Mouse (Mus musculus) hematopoietic stem cell, adult 5-6 weeks (primary cell): ENCODE data around the gene Itgb1. TPM values are rescaled to one million over a fixed set of nuclear protein-coding genes. Genes with fewer than 3 reads are reported as not detected.

ENCODE experiments used
- ATAC-seq, 2 experiments: fragments of 125-278 bp in 1 of 2; replicated peaks in 1 of 2; 2 replicates each; pipeline ENCODE4 v1.8.0; 2016 to 2017; ENCODE audit warnings: inconsistent platforms in 2 of 2, mild to moderate bottlenecking in 2 of 2, moderate number of reproducible peaks in 2 of 2, low read depth in 1 of 2, moderate TSS enrichment in 1 of 2; ENCODE audit not compliant: low FRiP score in 2 of 2, poor library complexity in 2 of 2, severe bottlenecking in 2 of 2, insufficient read depth in 1 of 2, low TSS enrichment in 1 of 2
- total RNA-seq: library from RNA; stranded (forward); fragments of 172-1452, 232-1000 nt; gene quantifications from 2 replicates; pipeline ENCODE4 v1.2.3, GENCODE M21; 2017

Itgb1 gene
- 189 and 191 TPM in 2 replicates for total RNA-seq

GRCm38 (mm10) chr8:128685507-128686428, at the start of gene Itgb1:
Gene Itgb1 (plus strand): TSS chr8:128685654.
- ATAC-seq, result peak; percentile 65 to 70

GRCm38 (mm10) chr8:128643104-128643503, 42.4 kb upstream of the Itgb1 start:
- no peak for ATAC-seq

GRCm38 (mm10) chr8:128645452-128645851, 40.0 kb upstream of the Itgb1 start:
- no peak for ATAC-seq

- ATAC-seq, result no peak
Measured at GRCm38 (mm10) chr8:128646456-128646855, 39.0 kb upstream of the Itgb1 start.

GRCm38 (mm10) chr8:128648071-128648470, 37.4 kb upstream of the Itgb1 start:
- ATAC-seq, result no peak

GRCm38 (mm10) chr8:128650331-128650855, 35.1 kb upstream of the Itgb1 start:
- no peak for ATAC-seq

- ATAC-seq, result 0 out of 4 replicates have a peak, but pooled peaks of 1 of the 2 experiments have one; percentile 18
Measured at GRCm38 (mm10) chr8:128652399-128653109, 32.9 kb upstream of the Itgb1 start.

- ATAC-seq, result no peak
Measured at GRCm38 (mm10) chr8:128653642-128654364, 31.7 kb upstream of the Itgb1 start.

- ATAC-seq, result peak; percentile 88
Measured at GRCm38 (mm10) chr8:128654365-128655099, 30.9 kb upstream of the Itgb1 start.

- no peak for ATAC-seq
Measured at GRCm38 (mm10) chr8:128662144-128662543, 23.3 kb upstream of the Itgb1 start.

- no peak for ATAC-seq
Measured at GRCm38 (mm10) chr8:128662696-128663095, 22.8 kb upstream of the Itgb1 start.

GRCm38 (mm10) chr8:128663106-128663505, 22.3 kb upstream of the Itgb1 start:
- peak; percentile 42 to 52; a peak in 3 of 4 replicates for ATAC-seq

- no peak for ATAC-seq
Measured at GRCm38 (mm10) chr8:128666576-128667263, 18.7 kb upstream of the Itgb1 start.

GRCm38 (mm10) chr8:128671813-128672212, 13.6 kb upstream of the Itgb1 start:
- ATAC-seq, result no peak

GRCm38 (mm10) chr8:128672441-128672840, 13.0 kb upstream of the Itgb1 start:
- ATAC-seq, result no peak

- ATAC-seq, result no peak
Measured at GRCm38 (mm10) chr8:128672950-128673349, 12.5 kb upstream of the Itgb1 start.
